Mouse (Mus musculus): ENCODE measurements around the gene Slc38a2. TPM values are rescaled to one million over a fixed set of nuclear protein-coding genes. Genes with fewer than 3 reads are reported as not detected.

The Slc38a2 gene
- total RNA-seq, 2 experiments from 2014 or later = 80.4 to 90.3 TPM

DNA sequence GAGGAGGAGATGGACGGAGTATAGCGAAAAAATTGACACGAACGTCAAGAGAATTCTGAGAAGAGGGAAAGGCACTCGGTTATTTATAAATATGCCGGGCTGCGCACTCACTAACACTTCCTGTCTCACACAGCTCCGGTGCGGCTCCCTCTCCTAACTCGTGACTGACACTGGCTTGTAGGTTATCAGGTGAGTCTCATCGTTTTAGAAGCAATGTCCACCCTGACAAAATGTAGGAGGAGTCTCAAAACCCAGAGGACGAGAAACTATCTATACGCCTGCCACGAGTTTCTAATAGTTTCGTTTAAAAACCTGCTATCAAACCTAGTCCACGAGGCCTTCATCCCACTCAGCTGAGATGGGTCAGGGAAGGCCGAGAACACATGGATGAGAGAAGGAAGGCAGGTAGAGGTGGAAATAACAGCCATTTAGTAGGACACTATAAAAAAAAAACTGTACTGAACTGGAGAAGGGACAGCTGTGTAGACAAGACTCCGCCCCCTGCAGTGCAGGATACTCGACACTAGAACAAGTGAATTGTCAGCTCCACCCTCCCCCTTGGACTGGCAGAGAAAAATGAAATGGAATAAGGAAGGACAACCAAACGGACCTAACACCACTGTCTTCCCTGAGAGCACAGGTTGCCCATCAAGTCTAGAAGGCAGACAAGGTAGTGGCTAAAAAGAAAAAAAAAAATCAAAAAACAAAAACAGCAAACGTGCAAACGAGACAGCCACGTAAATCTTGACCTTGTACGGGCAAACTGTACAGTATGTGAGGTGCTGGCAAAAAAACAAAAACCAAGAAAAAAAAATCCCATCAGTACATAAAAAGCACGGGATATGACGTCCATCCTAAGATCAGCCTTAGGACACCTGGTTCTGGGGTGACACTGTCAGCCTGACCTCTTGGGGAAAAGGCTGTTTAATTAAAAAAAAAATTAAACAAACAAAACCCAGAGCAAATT, 3.8 kb downstream of the Slc38a2 start:
- DNase-seq = no peak

DNA sequence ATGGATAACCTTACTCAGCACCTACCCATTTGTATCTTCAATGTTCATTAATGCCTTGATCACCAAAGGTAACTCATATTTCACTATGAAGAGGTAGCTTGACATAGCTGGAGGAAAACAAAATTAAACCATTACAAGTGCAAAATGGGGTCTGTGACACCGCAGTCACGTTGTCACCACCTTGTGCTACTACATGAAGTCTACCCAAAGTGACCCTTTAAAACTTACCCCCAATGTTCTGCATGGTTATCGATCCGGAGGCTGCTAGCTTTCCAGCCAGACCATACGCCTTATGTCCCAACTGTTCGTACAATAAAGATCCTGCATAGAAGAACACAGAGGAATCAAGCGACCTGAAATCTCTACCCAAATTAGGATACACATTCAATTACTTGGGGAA, 4.5 kb downstream of the Slc38a2 start:
- no peak for DNase-seq

DNA sequence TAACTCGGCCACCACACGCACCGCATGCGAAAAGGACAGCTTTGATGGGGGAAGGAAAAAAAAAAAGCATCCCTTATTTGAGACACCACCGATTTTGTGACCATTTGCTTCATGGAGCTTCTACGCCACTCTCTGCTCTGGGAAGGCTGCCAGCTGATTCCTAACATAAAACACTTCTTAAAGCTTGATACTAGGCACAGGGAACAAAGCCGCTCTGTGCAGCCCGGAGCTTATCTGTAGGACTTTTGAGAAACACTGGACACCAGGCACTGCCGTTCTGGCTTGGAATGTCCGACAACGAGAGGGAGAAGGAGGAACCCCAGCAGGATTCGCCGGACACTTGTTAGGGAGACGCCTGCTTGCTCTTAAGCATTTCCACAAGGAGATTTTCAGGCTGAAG, 5.8 kb downstream of the Slc38a2 start:
- DNase-seq = peak in 1 of 2 experiments; percentile 35

DNA sequence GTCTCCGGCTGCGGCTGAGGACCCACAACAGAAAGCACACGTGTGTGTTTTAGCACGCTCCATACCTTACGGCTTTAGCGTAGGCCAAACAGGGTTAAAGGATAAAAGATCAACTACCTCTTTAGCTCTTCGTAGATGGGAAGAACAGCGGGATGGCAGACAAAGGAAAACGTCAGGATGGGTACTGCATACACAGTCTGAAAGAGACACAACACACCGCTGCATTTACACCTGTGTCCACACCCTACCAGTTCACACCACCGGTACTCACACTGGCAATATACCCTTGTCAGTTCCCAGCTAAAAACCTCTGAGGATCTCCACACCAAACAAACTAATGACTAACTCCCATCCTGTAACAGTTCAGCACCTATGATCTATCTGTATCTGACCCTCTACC, 7.1 kb downstream of the Slc38a2 start:
- no peak for DNase-seq

DNA sequence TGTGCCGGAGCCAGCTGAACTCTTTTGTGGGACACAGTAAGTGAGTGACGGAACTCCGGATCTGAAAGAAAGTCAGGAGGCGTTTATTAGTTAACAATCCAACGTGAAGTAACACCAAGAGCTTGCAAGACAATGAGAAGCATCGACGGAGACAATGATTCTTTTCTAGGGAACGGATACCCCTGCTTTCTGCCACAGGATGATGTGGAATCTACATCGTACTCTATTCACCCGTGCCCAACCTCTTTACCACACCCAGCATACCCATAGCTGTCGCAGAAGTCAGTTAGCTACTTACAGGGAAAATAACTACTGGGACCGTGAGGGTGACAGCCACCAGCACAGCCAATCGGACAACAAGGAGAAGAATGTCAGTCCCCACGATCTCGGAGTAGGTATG, 8.1 kb downstream of the Slc38a2 start:
- no peak for DNase-seq

DNA sequence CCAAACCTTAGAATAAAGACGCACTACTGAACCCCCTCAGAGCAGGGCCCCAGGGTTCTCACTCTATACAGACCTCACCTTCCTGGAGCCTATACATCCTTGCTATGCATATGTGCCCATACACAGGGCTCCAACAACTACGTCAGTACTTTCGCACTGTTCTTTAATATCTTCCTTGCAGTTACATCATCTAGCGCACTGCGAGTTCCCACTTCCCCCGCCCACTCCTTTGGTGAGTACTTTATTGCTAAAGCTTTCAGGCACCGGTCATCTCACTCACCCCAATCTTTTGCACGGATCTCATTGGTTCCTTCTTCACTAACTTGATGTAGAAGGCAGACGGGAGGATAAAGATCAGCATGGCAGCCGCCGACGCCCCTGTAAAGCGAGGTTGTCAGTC, 8.7 kb downstream of the Slc38a2 start:
- no peak for DNase-seq

- DNase-seq = no peak
Observed at GRCm38 (mm10) chr15:96689919-96690318, 9.6 kb downstream of the Slc38a2 start.

- DNase-seq = no peak
Observed at GRCm38 (mm10) chr15:96688784-96689318, 10.7 kb downstream of the Slc38a2 start.

DNA sequence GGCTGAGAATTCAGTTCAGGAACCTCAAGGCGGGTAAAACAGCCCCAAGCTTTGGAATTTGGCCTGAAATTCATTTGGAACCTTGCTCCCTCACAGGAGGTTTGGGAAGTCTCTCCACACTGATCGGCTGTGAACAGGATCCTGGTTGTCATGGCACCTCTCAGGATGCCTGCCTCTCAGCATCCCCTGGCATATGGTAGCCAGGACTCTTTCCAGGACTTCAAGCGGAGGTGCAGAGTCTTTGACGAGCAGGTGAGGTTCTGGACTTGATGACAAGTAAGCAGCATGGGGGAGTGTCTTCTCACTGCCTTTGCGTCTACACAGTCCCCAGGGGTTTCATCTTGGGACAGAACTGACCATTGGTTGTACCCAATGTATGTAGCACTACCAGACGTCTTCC, 11.5 kb downstream of the Slc38a2 start:
- DNase-seq = no peak

GRCm38 (mm10) chr15:96687366-96687765, 12.2 kb downstream of the Slc38a2 start:
- DNase-seq = no peak

DNA sequence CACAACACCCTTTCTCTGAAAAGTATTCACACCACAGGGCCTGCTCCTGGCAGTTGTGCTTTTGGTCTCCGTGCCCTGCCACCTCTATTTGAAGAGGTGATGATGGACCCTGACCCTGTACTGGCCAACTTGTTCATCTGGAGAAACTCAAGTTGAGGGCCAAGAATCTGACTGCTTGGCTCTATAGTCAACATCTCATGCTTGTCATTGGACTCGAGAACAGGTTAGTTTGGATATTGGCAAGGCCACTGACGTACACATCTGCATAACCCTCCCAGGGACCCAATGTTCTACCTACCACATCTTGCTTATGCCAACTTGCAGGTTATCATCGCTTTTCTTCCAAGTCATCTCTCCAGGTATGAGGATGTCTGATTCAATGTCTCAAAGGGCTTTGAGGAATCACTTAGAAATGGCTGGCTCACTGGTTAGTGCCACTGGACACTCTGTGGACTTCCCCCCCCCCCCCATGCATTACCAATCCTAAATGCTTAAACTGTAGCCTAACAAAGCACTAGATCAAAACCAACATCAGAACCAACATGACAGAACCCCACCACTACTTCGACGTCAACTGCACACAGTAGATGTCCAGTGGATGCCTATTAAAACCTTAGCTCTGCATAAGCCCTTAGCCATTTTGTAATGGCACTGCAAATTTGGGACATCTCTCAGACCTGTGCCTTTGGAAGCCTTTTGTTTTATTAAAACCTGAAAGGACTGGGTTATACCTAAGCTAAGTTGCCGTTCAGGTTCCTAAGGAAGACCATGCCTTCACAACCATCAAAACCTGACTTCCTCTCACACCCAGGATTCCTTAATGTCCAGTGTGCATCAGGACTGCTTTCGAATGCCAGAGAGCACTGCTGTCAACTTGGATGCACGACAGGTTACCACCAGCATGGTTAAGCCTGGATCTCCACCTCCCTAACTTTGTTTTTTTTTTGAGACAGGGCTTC, 13.1 kb downstream of the Slc38a2 start:
- no peak for DNase-seq

- no peak for DNase-seq
Observed at GRCm38 (mm10) chr15:96685273-96685672, 14.3 kb downstream of the Slc38a2 start.

GRCm38 (mm10) chr15:96684132-96684830, 15.2 kb downstream of the Slc38a2 start:
- no peak for DNase-seq

DNA sequence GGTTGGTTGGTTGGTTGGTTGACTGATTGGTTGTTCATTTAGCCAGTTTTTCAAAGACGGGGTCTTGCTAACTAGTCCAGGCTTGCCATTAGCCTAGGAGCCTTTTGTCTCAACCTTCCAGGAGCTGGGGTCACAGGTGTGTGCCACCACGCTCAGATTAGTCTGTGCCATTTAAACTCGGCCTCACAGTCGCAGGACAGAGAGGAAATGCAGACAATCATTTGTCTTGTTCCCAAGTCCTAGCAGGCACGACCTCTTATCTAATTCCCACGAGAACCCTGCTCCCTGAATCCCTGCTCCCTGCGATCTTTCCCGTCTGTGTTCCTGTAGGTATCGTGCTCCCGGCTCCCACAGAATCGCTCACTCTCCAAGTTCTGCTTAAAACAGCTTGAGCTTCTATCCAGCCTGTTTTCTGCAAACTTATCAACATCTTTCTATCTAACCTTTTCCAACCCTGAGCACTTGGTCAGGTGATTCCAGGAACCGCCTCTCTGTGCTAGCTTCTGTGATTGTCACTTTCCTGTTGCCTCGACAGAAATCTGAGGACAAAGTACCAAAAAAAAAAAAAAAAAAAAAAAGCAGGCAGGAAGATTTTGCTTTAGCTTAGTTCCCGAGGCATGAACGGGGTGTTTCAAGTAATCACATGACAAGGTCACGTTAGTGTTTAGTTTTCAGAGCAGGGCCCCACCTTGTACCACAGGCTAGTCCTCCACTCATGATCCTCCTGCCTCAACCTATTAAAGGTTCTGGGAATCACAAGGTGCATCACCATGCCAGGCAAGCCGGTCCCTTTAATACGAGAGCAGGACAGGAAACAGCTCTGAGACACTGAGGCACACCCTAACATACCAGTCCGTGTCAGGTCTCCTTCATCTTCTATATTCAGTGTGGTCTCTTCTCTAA, 20.4 kb downstream of the Slc38a2 start:
- no peak for DNase-seq

- DNase-seq = no peak
Observed at GRCm38 (mm10) chr15:96676518-96676917, 23.0 kb downstream of the Slc38a2 start.

DNA sequence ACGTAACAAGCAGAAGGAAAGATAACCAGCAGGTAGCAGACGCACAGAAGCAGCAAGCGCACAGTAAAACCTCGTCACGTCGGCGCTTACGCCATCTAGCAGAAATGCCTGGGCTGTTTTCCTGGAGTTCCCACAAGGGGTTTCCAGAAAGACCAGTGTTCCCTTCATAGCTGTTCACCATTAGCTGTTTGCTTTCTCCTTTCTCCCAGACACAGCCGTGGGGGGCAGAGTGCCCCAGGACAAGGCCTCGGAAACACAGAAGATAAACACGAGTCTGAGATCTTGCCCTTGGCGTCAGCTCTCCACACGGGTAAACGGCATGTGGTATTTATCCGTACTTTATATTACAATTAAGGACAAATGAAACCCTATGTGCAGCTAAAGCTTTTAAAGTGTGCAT, 23.8 kb downstream of the Slc38a2 start:
- no peak for DNase-seq

DNA sequence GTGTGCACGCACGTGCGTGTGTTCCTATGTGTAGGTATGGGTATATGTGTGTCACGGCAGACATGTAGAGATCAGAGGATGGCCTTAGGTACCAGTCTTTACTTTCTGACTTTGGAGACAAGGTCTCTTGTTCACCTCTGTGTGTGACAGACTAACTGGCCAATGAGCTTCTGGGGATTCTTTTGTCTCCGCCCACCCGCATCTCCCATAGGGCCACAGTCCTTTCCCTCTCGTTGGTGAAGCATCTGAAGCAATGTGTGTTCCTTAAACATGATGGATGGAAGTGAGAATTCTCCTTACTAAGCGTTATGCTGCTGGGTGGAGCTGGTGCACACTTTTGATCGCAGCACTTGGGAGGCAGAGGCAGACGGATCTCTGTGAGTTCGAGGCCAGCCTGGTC, 24.5 kb downstream of the Slc38a2 start:
- DNase-seq = no peak

- DNase-seq = no peak
Observed at GRCm38 (mm10) chr15:96674089-96674488, 25.4 kb downstream of the Slc38a2 start.

DNA sequence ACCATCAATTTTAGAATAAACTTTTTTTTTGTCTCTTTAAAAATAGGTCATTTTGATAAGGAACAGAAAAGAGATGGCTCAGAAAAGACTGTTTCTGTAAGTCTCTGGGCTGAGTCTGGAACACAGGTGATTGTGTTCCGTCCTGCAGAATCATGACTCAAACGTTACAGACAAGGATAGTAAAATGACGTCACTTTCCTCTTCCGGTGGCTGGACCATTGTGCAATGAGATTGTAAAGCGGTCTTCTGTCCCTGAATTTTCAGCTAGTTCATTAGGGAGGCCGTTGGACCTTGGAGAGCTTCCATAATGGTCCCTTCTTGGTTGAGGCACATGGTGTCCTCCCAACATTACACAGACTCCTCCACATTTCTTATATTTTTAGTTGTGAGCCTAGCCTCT, 29.8 kb downstream of the Slc38a2 start:
- no peak for DNase-seq

GRCm38 (mm10) chr15:96666663-96667062, 32.9 kb downstream of the Slc38a2 start:
- DNase-seq = peak in 1 of 2 experiments; percentile 50

GRCm38 (mm10) chr15:96665889-96666288, 33.6 kb downstream of the Slc38a2 start:
- peak; percentile 42 to 60 for DNase-seq
